Mouse (Mus musculus) intestine, embryonic 16.5 days (tissue): ENCODE measurements around the gene H2afy. TPM values are rescaled to one million over a fixed set of nuclear protein-coding genes. Genes with fewer than 3 reads are reported as not detected.
A peak's percentile ranks its signal among the peaks of the same experiment; 100 is the strongest.

ENCODE experiments used
- ATAC-seq: fragments of 200-750 bp; cut with Nextera tagmentation; 2 replicates; pipeline ENCODE4 v1.8.0; 2017; ENCODE audit warnings: moderate TSS enrichment, moderate library complexity
- H3K27ac ChIP-seq: fragments of 300-500 bp; sonication (generic); 2 replicates; pipeline ENCODE4 v1.5.1; 2014; ENCODE audit warnings: mild to moderate bottlenecking, low read length
- H3K27me3 ChIP-seq: fragments of 300-500 bp; sonication (generic); replicated peaks from 2 replicates; pipeline ENCODE4 v1.6.1; 2014; ENCODE audit warnings: low read length, control low read depth, mixed read lengths; ENCODE audit not compliant: control insufficient read depth, insufficient read depth
- H3K36me3 ChIP-seq: fragments of 300-500 bp; sonication (generic); 2 replicates; pipeline ENCODE4 v1.6.1; 2014; ENCODE audit warnings: low read length, control low read depth; ENCODE audit not compliant: control insufficient read depth, insufficient read depth
- H3K4me1 ChIP-seq: fragments of 300-500 bp; sonication (generic); 2 replicates; pipeline ENCODE4 v1.6.1; 2014; ENCODE audit warnings: low read length, control low read depth, mixed read lengths; ENCODE audit not compliant: control insufficient read depth, insufficient read depth
- H3K4me2 ChIP-seq: fragments of 300-500 bp; sonication (generic); 2 replicates; pipeline ENCODE4 v1.6.1; 2014; ENCODE audit warnings: low read depth, low read length, control low read depth
- H3K4me3 ChIP-seq: fragments of 300-500 bp; sonication (generic); 2 replicates; pipeline ENCODE4 v1.5.1; 2014; ENCODE audit warnings: mild to moderate bottlenecking, low read length
- H3K9ac ChIP-seq: fragments of 300-500 bp; sonication (generic); 2 replicates; pipeline ENCODE4 v1.6.1; 2014; ENCODE audit warnings: low read depth, low read length
- H3K9me3 ChIP-seq: fragments of 300-500 bp; sonication (generic); 2 replicates; pipeline ENCODE4 v1.6.1; 2016; ENCODE audit warnings: low read length, control low read depth; ENCODE audit not compliant: control insufficient read depth
- WGBS: fragments of 180-500 bp; shearing (Covaris S2); extraction: QIAGEN DNeasy Blood & Tissue Kit; methylation state at CpG from one replicate; pipeline ENCODE4 v1.1.7; 2014; 5-methylcytosine and 5-hydroxymethylcytosine counted together
- polyA plus RNA-seq: library from polyadenylated mRNA; unstranded; fragments of >200 nt; fragmentation: Nextera tagmentation; extraction: Ambion mirVana; gene quantifications from 2 replicates; pipeline ENCODE4 v1.2.1, GENCODE M21; 2015

H2afy gene
- polyA plus RNA-seq, 1 experiment from 2014 or later = 246 TPM

- H3K4me2 ChIP-seq = no peak overlapping the region
- no peak overlapping the region for H3K9ac ChIP-seq
- peak overlapping the region; percentile 59 for H3K27ac ChIP-seq
- WGBS = 37% methylated on average over 14 of the region's 14 CpGs
- H3K36me3 ChIP-seq = no peaks in the 10 kb centered on the region
- no peak overlapping the region for H3K4me3 ChIP-seq
- ATAC-seq = peak; percentile 27; the same call in 1 of the 2 replicates
- H3K4me1 ChIP-seq = peaks cover 21% of the 10 kb centered on the region
- no peaks in the 10 kb centered on the region for H3K27me3 ChIP-seq
- H3K9me3 ChIP-seq = no peaks in the 10 kb centered on the region
These were observed 31.6 kb upstream of the H2afy start for GRCm38 (mm10) chr13:56167446-56168402.

GRCm38 (mm10) chr13:56165561-56165960 is 29.4 kb upstream of the H2afy start:
- H3K9me3 ChIP-seq = no peaks in the 10 kb centered on the region
- H3K36me3 ChIP-seq = no peaks in the 10 kb centered on the region
- no peaks in the 10 kb centered on the region for H3K27me3 ChIP-seq
- ATAC-seq = no peak
- 77% methylated on average over 11 of the region's 11 CpGs for WGBS
- no peak overlapping the region for H3K9ac ChIP-seq
- H3K4me1 ChIP-seq = peaks cover 8% of the 10 kb centered on the region; the same call in 1 of the 2 replicates
- no peak overlapping the region for H3K27ac ChIP-seq
- no peak overlapping the region for H3K4me3 ChIP-seq
- no peak overlapping the region for H3K4me2 ChIP-seq

- Histone ChIP-seq H3K27ac (no peak overlapping the region), H3K4me3 (no peak overlapping the region), H3K4me1 (peaks cover 16% of the 10 kb centered on the region), H3K27me3 (no peaks in the 10 kb centered on the region), H3K36me3 (no peaks in the 10 kb centered on the region), H3K9me3 (no peaks in the 10 kb centered on the region), H3K4me2 (no peak overlapping the region), H3K9ac (no peak overlapping the region)
- no peak for ATAC-seq
- WGBS = 91% methylated on average over 3 of the region's 3 CpGs
These were observed 28.2 kb upstream of the H2afy start for GRCm38 (mm10) chr13:56164372-56164771.

GRCm38 (mm10) chr13:56163751-56164150 is 27.6 kb upstream of the H2afy start:
- Histone ChIP-seq H3K27me3 (no peaks in the 10 kb centered on the region), H3K4me2 (no peak overlapping the region), H3K4me1 (peaks cover 21% of the 10 kb centered on the region), H3K9me3 (no peaks in the 10 kb centered on the region), H3K27ac (no peak overlapping the region), H3K9ac (no peak overlapping the region), H3K36me3 (no peaks in the 10 kb centered on the region), H3K4me3 (no peak overlapping the region)
- 46% methylated on average over 6 of the region's 6 CpGs for WGBS
- ATAC-seq = no peak

GRCm38 (mm10) chr13:56162859-56163258 is 26.7 kb upstream of the H2afy start:
- Histone ChIP-seq H3K4me1 (peaks cover 17% of the 10 kb centered on the region), H3K27me3 (no peaks in the 10 kb centered on the region), H3K36me3 (no peaks in the 10 kb centered on the region), H3K4me3 (no peak overlapping the region), H3K27ac (no peak overlapping the region), H3K9ac (no peak overlapping the region), H3K4me2 (no peak overlapping the region), H3K9me3 (no peaks in the 10 kb centered on the region)
- WGBS = 71% methylated on average over 6 of the region's 6 CpGs
- ATAC-seq = no peak

GRCm38 (mm10) chr13:56159614-56160363 is 23.6 kb upstream of the H2afy start:
- Histone ChIP-seq H3K36me3 (no peaks in the 10 kb centered on the region), H3K4me1 (peaks cover 25% of the 10 kb centered on the region), H3K4me3 (peak overlapping the region; percentile 8; the same call in 1 of the 2 replicates), H3K9me3 (no peaks in the 10 kb centered on the region), H3K27me3 (no peaks in the 10 kb centered on the region), H3K4me2 (peak overlapping the region; percentile 46), H3K9ac (peak overlapping the region; percentile 40; the same call in 1 of the 2 replicates), H3K27ac (peak overlapping the region; percentile 79)
- 22% methylated on average over 17 of the region's 17 CpGs for WGBS
- ATAC-seq = peak; percentile 76

- no peak overlapping the region for H3K4me2 ChIP-seq
- no peak overlapping the region for H3K4me3 ChIP-seq
- peak; percentile 88 for ATAC-seq
- no peaks in the 10 kb centered on the region for H3K9me3 ChIP-seq
- WGBS = 41% methylated on average over 14 of the region's 14 CpGs
- no peaks in the 10 kb centered on the region for H3K27me3 ChIP-seq
- H3K9ac ChIP-seq = peak overlapping the region; percentile 40; the same call in 1 of the 2 replicates
- H3K36me3 ChIP-seq = no peaks in the 10 kb centered on the region
- peaks cover 25% of the 10 kb centered on the region for H3K4me1 ChIP-seq
- H3K27ac ChIP-seq = peak overlapping the region; percentile 79
These were observed 22.9 kb upstream of the H2afy start for GRCm38 (mm10) chr13:56159016-56159601.

GRCm38 (mm10) chr13:56155671-56156070 is 19.5 kb upstream of the H2afy start:
- H3K27me3 ChIP-seq = no peaks in the 10 kb centered on the region
- no peaks in the 10 kb centered on the region for H3K9me3 ChIP-seq
- ATAC-seq = no peak
- peaks cover 27% of the 10 kb centered on the region for H3K4me1 ChIP-seq
- no peak overlapping the region for H3K4me2 ChIP-seq
- no peak overlapping the region for H3K4me3 ChIP-seq
- H3K36me3 ChIP-seq = no peaks in the 10 kb centered on the region
- H3K9ac ChIP-seq = no peak overlapping the region
- peak overlapping the region; percentile 58; the same call in 1 of the 2 replicates for H3K27ac ChIP-seq
- WGBS = 70% methylated on average over 7 of the region's 7 CpGs

GRCm38 (mm10) chr13:56155048-56155447 is 18.9 kb upstream of the H2afy start:
- no peak overlapping the region for H3K4me3 ChIP-seq
- no peaks in the 10 kb centered on the region for H3K27me3 ChIP-seq
- H3K9me3 ChIP-seq = no peaks in the 10 kb centered on the region
- no peak overlapping the region for H3K9ac ChIP-seq
- no peak overlapping the region for H3K4me2 ChIP-seq
- 19% methylated on average over 5 of the region's 5 CpGs for WGBS
- peak overlapping the region; percentile 58 for H3K27ac ChIP-seq
- ATAC-seq = no peak
- H3K4me1 ChIP-seq = peaks cover 22% of the 10 kb centered on the region
- H3K36me3 ChIP-seq = no peaks in the 10 kb centered on the region
